Mouse (Mus musculus): ENCODE measurements around the gene Plcl2.

Plcl2 gene

DNA sequence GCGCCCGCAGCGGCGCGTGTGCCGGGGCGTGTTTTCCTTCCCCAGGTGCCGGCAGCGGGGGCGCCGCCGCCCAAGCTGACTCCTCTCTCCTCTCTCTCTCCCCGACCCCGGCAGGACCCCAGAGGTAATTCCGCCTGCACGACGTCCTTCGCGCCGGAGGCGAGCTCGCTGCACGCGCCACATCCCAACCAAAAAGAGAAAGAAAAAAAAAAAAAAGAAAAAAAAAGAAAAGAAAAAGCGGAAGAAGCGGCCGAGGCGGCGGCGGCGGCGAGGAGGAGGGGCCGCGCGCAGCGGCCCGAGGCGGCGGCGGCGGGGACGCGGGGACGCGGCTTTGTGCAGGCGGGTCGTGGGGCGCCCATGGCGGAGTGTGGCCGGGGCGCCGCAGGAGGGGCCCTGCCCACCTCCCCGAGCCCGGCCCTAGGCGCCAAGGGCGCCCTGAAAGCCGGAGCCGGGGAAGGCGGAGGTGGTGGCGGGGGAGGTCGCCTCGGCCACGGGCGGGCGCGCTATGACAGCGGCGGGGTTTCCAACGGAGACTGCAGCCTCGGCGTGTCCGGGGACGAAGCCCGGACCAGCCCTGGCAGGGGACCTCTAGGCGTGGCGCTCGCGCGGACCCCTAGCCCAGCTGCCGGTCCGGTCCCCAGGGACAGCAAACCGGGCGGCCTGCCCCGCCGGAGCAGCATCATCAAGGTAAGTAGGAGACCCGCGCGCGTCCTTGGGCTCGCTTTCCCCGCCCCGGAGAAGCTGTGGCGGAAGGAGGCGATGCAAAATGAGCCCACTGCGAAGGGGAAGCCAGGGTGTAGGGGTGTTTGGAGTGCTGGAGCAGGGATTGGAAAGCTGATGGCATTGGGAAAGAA is at the start of gene Plcl2:
Plcl2 (plus strand) TSS at position 153 of the 854 bp plus-strand sequence.
- ChIA-PET POLR2A (interaction anchor here in 3 of 4 experiments (0.6 to 1.3 kb wide), 6 partner anchors 8 to 83 kb away, joined by 3 to 4 read pairs (median 4); no protein-coding TSS in a partner anchor), CTCF (interaction anchor here in 3 of 4 experiments (0.6 to 1.3 kb wide), 4 partner anchors 15 to 169 kb away, joined by 3 to 6 read pairs (median 4); no protein-coding TSS in a partner anchor)

DNA sequence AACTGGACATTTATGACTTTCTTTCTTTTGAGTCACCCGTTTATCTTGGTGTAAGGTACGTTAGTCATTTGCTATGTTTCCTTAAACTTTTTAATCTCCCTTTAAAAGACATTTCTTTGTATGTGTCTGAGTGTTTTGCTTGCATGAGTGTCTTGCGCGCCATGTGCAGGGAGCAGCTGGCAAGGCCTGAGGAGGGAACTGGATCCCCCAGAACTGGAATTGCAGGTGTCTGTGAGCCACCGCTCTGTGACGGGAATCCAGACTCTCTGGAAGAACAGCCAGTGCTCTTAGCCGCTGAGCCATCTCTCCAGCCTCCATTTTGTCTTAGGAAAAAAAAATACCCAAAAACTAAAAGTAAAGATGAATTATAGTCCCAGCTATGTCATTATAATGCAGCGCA is 48.9 kb upstream of the Plcl2 start:
- POLR2A ChIA-PET, result no interaction called here
- CTCF ChIA-PET, result no interaction called here

DNA sequence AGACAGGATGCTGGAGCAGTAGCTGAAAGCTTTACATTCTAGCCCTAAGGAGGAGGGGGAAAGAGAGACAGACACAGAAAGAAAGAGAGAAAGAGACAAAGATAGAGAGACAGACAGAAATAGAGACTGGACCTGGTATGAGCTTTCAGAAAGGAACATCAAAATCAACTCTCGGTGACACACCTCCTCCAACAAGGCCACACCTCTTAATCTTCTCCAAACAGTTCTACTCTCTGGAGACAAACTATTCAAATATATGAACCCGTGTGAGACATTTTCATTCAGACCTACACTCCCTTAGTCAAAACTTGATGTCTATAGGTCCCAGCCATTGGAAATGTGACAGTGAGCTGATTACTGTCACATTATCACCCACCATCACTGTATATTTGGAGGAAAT is 41.8 kb upstream of the Plcl2 start:
- POLR2A ChIA-PET, result no interaction called here
- CTCF ChIA-PET, result no interaction called here

DNA sequence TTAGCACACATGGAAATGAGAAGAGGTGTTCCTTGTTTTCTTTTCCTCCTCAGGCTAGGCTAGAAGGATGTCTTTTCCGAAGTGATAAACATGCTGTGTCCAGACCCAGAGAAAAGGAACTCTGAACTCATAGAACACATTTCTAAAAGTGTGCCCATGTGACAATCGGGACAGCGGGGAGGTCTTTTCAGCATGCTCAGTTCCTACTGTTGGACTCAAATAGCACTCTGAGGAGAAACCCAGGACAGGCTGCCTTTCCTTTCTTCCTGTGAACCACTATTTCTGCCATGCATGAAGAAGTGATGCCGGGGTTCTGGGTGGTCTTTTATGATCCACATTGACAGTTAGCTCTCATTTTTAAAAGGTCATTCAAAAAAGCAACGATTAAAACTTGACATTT is 40.1 kb upstream of the Plcl2 start:
- ChIA-PET POLR2A (interaction anchor here in 1 of 4 experiments (0.6 kb wide), 1 partner anchor 112 kb away, joined by 7 read pairs; no protein-coding TSS in a partner anchor), CTCF (no interaction called here)

DNA sequence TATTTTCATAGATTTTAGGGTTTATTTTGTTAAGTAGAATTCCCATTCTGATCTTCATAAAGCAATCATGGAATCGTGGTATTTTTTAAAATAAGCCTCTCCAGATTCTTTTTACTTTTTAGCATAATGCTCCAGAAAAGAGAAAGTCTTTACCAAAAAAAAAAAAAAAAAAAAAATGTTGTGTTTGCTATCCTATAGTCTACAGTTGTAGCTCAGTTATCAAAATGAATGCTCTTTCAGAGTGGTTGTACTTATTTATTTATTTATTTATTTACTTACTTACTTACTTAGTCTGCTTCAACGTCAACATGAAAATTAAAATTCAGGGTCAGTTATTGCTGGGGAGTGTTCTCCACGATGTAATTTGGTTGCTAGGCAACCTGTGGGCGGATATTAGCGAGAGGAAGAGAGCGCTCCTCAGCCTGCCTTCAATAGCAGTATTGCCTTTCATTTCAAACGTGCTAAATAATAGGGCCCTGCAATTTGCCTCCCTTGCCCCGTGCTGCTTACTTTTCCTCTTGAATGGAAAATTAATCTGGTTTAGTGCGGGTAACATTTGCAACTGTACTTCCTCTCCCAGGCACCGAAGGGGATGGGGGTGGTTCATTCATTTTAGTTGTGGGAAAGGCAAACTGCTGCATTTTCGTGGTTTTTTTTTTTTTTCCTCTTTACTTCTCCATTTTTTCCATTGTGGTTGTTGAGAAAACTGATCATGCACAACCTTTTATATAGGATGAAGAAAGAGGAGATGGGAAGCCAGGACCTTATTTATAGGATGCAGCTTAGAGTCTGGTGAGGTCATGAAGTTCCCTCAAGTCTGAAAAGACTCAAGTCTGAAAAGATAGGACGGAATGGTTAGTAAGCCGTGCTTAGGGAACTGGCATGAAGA is 39.4 kb upstream of the Plcl2 start:
- CTCF ChIA-PET, result interaction anchor here in 1 of 4 experiments (0.6 kb wide), 1 partner anchor 1176 kb away, joined by 6 read pairs; no protein-coding TSS in a partner anchor
- POLR2A ChIA-PET, result interaction anchor here in 2 of 4 experiments (0.6 to 0.7 kb wide), 2 partner anchors 88 to 113 kb away, joined by 4 to 7 read pairs; no protein-coding TSS in a partner anchor

DNA sequence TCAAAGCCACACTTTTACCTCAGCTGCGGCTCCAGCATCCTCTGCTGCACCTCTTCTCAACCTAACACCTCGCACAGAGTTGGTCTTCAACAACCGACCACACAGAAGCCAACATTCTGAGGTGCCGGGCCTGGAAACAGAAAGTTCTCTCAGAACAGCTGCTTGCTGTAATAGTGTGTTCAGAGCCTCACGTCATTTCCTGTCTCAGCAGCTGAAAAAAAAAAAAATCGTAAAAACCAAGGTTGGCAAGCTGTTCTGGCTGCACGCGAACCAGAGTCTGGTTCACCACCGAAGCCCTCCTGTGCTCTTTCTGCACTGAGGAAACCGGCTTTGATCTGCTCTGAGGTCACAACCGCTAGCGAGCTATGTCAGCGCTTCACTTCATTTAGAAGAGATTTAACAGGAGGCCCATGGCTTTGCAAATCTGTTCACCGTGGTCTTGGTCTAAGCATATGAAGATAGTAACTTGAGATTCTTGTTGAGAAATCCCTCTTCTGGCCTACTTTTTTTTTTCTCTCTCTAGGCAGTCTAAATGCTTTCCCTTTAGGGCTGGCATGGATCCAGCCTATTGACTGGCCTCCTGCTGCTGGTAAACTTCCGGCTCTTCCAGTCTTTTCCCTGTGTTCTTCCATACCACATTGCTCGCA is 38.6 kb upstream of the Plcl2 start:
- ChIA-PET CTCF (interaction anchor here in 1 of 4 experiments (0.6 kb wide), 2 partner anchors 26 to 1177 kb away, joined by 3 to 6 read pairs; no protein-coding TSS in a partner anchor), POLR2A (interaction anchor here in 1 of 4 experiments (0.7 kb wide), 1 partner anchor 87 kb away, joined by 4 read pairs; no protein-coding TSS in a partner anchor)

DNA sequence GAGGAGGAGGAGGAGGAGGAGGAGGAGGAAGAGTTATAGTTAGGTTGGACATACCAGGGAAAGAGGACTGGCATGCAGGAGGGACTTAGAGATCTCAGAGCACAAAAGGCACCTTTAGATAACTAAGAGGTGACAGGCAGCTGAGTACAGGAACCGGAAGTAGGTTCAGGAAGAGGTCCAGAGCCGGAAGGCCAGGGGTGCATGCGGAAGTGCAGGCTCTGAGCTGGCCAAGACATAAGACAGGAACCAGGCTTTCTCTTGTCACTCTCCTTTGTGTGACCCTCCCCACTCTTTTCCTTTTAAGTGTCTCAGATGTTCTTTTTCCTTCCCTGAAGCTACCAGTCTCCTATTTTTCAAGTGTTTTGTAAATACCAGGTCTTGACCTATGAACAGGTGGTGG is 38.0 kb upstream of the Plcl2 start:
- CTCF ChIA-PET, result interaction anchor here in 1 of 4 experiments (0.5 to 0.6 kb wide), 2 partner anchors 26 to 1739 kb away, joined by 3 to 5 read pairs; no protein-coding TSS in a partner anchor
- POLR2A ChIA-PET, result no interaction called here

DNA sequence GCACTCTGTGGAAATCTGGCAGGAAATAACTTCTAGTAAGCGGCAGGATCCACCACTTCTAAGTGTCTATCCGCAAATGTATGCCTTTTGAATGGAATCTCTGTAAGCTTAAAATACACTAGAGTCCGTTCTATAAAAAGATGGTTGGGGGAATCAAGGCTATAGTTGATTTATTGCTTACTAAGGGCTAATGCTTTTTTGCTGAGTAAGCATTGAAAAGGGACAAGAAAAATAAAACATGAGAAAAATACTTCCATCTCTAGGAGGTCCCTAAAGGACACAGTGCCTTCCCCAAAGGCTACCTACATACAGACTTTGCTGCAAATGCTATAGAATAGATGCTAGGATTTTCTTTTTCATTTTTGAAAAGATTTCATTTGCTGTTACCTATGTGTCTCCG is 31.9 kb upstream of the Plcl2 start:
- CTCF ChIA-PET, result interaction anchor here in 2 of 4 experiments (0.6 kb wide), 2 partner anchors 17 to 141 kb away, joined by 4 read pairs; no protein-coding TSS in a partner anchor
- POLR2A ChIA-PET, result interaction anchor here in 1 of 4 experiments (0.7 to 1.0 kb wide), 2 partner anchors 9 to 380 kb away, joined by 3 read pairs; no protein-coding TSS in a partner anchor

DNA sequence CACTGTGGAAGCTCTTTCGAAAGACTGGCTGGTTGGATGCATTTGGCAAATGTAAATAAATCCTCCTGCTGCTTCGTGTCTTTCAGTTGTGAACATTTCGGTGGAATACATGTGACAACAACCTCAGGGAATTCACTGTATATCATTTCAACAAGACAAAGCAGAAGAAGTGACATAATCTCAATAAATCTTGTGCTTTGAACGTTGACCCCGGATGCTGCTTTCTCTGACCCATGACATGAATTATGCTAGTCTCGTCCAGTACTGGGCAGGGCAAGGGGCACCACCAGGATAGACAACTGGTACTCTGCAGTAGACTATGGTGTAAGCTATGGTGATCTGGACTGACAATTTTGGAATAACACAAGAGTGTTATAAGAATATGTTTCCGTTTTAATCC is 28.3 kb upstream of the Plcl2 start:
- CTCF ChIA-PET, result no interaction called here
- POLR2A ChIA-PET, result no interaction called here

DNA sequence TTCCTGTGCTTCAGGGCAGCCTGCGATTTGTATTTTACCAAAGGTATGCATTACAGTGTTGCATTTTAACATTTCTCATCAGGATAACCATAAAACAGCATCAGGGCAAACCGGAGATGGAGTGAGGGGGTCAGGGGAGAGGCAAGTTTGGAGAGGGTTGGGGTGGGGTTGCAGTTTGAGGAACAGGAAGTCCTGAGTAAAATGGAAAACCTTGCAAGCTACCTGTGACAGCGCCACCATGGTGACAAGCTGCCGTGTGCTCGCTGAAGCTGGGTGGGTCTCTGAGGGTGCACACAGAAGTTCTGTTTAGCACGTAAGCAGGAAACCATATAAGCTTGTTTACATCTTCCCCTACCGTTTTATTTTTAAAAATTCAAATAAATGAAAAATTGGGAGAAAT is 25.5 kb upstream of the Plcl2 start:
- ChIA-PET POLR2A (interaction anchor here in 1 of 4 experiments (0.9 kb wide), 1 partner anchor 58 kb away, joined by 3 read pairs; no protein-coding TSS in a partner anchor), CTCF (no interaction called here)

DNA sequence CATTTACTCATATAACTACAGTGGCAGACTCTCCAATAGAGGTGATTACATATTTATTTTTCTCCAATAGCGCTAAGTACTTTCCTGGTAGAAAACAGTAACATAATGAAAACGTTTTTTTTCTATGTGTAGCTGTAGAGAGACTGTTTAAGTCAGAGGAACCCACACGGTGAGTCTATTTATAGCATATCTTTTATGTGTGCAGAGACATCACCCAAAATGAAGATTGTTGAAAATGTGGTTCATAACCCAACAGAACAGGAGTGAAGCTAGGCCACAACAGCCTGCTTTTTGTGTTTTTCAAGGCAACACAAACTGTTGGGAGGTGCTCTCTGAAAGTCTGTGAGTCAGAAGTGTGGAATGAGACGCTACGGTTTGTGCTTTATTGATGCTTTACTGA is 24.2 kb upstream of the Plcl2 start:
- CTCF ChIA-PET, result no interaction called here
- POLR2A ChIA-PET, result interaction anchor here in 1 of 4 experiments (0.6 kb wide), 1 partner anchor 465 kb away, joined by 3 read pairs; no protein-coding TSS in a partner anchor

DNA sequence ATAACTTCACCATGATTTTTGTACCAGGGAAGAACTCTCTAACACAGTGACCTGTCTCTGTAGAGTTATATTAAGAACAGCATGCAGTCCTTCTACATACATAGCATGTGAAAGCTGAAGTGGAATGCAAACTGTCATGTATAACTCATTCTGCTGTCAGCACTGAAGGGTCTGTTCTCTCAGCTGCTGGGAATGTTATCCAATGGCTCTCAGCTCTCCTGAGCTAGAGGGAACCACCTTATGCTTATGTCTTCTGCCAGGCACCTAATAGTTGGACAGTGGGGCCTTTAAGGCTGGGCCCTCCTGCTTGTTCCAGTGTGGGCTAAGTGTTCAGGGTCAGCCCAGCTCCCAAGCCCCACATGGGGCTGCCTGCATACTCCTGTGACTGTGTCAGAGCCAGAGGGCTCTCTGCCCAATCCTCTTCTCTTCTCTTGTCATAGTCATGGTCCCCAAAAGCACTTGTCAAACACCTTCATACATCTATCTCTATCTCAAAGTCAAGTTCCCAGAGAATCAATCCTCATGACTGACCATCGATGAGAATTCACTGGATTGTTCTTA is 22.1 kb upstream of the Plcl2 start:
- ChIA-PET POLR2A (interaction anchor here in 2 of 4 experiments (0.6 to 1.3 kb wide), 2 partner anchors 59 to 945 kb away, joined by 3 to 5 read pairs; no protein-coding TSS in a partner anchor), CTCF (interaction anchor here in 2 of 4 experiments (0.5 kb wide), 2 partner anchors 939 to 1472 kb away, joined by 3 read pairs; no protein-coding TSS in a partner anchor)

DNA sequence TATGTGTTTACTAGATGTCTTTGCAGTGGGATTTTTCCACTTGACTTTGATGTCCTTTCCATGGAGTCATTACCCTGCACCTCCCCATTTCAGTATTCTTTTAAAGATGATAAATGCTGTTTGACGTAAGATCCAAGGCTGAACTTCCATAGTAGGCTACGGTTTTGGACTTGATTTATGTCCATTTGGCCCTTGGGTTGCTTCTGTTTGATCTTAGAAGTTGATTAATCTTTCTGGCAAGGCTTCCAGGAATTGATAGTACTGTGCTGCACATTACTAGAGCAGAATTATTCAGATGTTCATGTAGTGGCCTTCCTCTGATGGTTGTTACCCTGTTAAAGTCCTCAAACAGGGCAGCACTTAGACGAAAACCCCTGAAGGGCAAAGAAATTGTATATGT is 21.5 kb upstream of the Plcl2 start:
- ChIA-PET POLR2A (no interaction called here), CTCF (no interaction called here)

DNA sequence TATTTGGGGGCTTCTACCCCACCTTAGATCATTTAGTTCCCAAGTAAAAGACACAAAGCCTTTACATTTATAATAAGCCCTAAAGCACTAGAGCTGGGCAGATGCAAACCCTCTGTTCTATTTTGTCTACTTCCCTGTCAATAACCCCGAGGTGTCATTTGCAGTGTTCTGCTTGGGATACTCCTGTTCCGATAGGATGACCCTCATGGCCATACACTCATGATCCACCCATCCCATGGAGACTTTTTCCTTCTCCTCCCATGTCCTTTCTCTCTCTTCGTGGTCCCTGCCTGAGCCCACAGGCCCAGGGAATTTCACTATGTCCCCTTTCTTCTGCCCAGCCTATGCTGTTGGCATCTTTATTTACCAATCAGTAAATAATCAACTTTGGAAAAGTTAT is 20.8 kb upstream of the Plcl2 start:
- POLR2A ChIA-PET, result no interaction called here
- CTCF ChIA-PET, result no interaction called here

DNA sequence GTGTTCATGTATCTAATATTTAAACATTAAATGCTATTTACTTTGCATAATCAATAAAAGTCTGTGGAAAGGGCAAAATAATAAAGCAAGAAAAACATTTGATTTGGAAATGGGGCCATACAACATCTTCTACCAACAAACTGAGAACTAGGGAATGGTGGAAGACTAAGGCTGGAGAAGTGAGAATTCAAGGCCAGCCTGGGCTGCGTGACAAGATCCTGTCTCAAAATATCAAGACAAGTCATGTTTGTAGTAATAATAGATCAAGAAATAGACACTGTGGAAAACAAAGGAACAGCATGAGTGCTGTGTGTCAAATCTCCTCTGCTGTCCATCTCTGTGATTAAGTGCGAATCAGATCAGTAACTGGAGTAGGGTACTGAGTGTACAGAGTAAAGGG is 20.3 kb upstream of the Plcl2 start:
- POLR2A ChIA-PET, result no interaction called here
- CTCF ChIA-PET, result no interaction called here

DNA sequence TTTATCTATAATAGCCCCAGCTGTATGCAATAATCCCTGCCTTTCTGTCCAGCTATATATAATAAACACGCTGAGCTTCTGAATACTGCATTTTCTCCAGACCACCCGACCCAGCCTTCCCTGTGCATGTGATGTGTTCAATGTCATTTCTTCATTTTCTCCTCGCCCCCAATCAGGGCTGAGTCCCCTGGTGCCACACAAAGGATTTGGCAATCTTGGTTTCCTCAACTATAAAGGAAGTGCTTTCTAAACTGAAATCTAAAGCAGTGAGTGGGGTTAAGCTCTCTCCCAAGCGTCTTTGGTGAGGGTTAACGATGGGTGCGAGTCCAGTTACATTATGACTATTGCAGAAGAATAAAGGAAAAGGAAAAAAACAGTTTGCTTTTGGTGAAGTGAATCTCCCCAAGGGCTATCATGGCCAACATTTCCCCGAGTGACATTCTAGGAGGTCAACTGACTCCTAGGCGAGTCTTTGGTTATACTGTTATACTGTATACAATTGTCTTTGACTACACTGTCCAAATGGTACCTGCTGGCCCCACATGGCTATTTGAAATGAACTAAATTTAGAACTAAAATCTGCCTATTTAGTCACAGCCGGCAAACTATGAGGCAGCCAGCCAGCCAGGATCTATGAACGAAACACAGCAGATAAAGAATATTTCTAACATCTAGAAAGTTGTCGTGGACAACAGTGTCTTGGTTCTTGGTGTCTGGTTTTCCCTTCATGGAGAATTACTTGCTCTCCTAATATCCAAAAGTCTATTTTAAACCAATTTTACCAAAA is 18.4 kb upstream of the Plcl2 start:
- CTCF ChIA-PET, result no interaction called here
- POLR2A ChIA-PET, result no interaction called here

DNA sequence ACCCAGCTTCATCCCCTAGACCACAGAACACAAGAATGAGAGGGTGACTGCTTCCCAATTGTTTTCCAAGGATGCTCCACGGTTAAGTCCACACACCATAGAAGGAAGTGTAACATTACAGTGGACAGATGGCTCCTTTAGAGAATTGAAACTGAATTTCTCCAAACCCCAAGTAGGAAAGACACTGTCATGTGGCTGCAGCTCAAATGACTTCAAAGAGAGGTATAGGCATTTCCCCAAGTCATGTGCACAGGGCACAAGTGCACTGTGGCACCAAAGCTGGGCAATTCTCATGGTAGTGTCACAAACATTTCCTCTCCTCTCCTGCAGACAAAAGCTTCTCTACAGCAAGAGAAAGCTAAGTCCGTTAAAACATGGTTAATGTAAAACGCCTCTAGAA is 17.7 kb upstream of the Plcl2 start:
- CTCF ChIA-PET, result no interaction called here
- POLR2A ChIA-PET, result interaction anchor here in 1 of 4 experiments (1.4 kb wide), 1 partner anchor 54 kb away, joined by 3 read pairs; no protein-coding TSS in a partner anchor

All from embryonic stem cell, embryonic (primary cell).